Mouse (Mus musculus): ENCODE data around the gene Nckap5l. TPM values are rescaled to one million over a fixed set of nuclear protein-coding genes. Genes with fewer than 3 reads are reported as not detected.

Gene Nckap5l
- polyA plus RNA-seq, 1 experiment from 2014 or later: 6.0 TPM

GRCm38 (mm10) chr15:99376240-99376639 lies 81.3 kb downstream of the Nckap5l start:
- no peak overlapping the region for H3K4me2 ChIP-seq
- no peak for ATAC-seq (replicated peaks; ENCODE audit: low FRiP score)
- WGBS: 91% methylated on average over 5 of the region's 5 CpGs
- H3K36me3 ChIP-seq (ENCODE audit: control insufficient read depth, insufficient read depth, low read length): no peaks in the 10 kb centered on the region
- H3K9ac ChIP-seq (ENCODE audit: low read depth, low read length): no peak overlapping the region
- no peak overlapping the region for H3K4me3 ChIP-seq (ENCODE audit: low read depth, low read length)
- H3K4me1 ChIP-seq (replicated peaks; ENCODE audit: control insufficient read depth, insufficient read depth, low read length): no peaks in the 10 kb centered on the region
- no peak overlapping the region for H3K27ac ChIP-seq (ENCODE audit: low read depth, low read length)
- no peaks in the 10 kb centered on the region for H3K9me3 ChIP-seq (ENCODE audit: control insufficient read depth, low read length)
- no peaks in the 10 kb centered on the region for H3K27me3 ChIP-seq (replicated peaks; ENCODE audit: control insufficient read depth, insufficient read depth, low read length)
- no peak for DNase-seq (ENCODE audit: low spot score)

GRCm38 (mm10) chr15:99375581-99375980 lies 82.0 kb downstream of the Nckap5l start:
- H3K4me1 ChIP-seq (replicated peaks; ENCODE audit: control insufficient read depth, insufficient read depth, low read length): no peaks in the 10 kb centered on the region
- 86% methylated on average over 3 of the region's 3 CpGs for WGBS

GRCm38 (mm10) chr15:99375036-99375435 lies 82.5 kb downstream of the Nckap5l start:
- Histone ChIP-seq H3K4me1 (replicated peaks; ENCODE audit: control insufficient read depth, insufficient read depth, low read length) (peaks cover under 1% of the 10 kb centered on the region; the same call in 1 of the 2 replicates), H3K4me3 (ENCODE audit: low read depth, low read length) (no peak overlapping the region), H3K4me2 (no peak overlapping the region), H3K9ac (ENCODE audit: low read depth, low read length) (no peak overlapping the region), H3K27me3 (replicated peaks; ENCODE audit: control insufficient read depth, insufficient read depth, low read length) (peaks cover under 1% of the 10 kb centered on the region), H3K36me3 (ENCODE audit: control insufficient read depth, insufficient read depth, low read length) (no peaks in the 10 kb centered on the region), H3K9me3 (ENCODE audit: control insufficient read depth, low read length) (no peaks in the 10 kb centered on the region), H3K27ac (ENCODE audit: low read depth, low read length) (no peak overlapping the region)
- no peak for DNase-seq (ENCODE audit: low spot score)
- 88% methylated on average over 5 of the region's 5 CpGs for WGBS
- no peak for ATAC-seq (replicated peaks; ENCODE audit: low FRiP score)

More at GRCm38 (mm10) chr15:99375581-99375980, 82.0 kb downstream of the Nckap5l start:
- Histone ChIP-seq H3K9ac (ENCODE audit: low read depth, low read length) (no peak overlapping the region), H3K4me2 (no peak overlapping the region), H3K36me3 (ENCODE audit: control insufficient read depth, insufficient read depth, low read length) (no peaks in the 10 kb centered on the region), H3K27ac (ENCODE audit: low read depth, low read length) (no peak overlapping the region), H3K4me3 (ENCODE audit: low read depth, low read length) (no peak overlapping the region), H3K9me3 (ENCODE audit: control insufficient read depth, low read length) (no peaks in the 10 kb centered on the region), H3K27me3 (replicated peaks; ENCODE audit: control insufficient read depth, insufficient read depth, low read length) (no peaks in the 10 kb centered on the region)
- DNase-seq (ENCODE audit: low spot score) (no peak), ATAC-seq (replicated peaks; ENCODE audit: low FRiP score) (no peak)

- DNase-seq (ENCODE audit: low spot score): no peak
- no peaks in the 10 kb centered on the region for H3K36me3 ChIP-seq (ENCODE audit: control insufficient read depth, insufficient read depth, low read length)
- peaks cover 6% of the 10 kb centered on the region for H3K27me3 ChIP-seq (replicated peaks; ENCODE audit: control insufficient read depth, insufficient read depth, low read length)
- no peak overlapping the region for H3K9ac ChIP-seq (ENCODE audit: low read depth, low read length)
- no peak overlapping the region for H3K4me3 ChIP-seq (ENCODE audit: low read depth, low read length)
- no peak overlapping the region for H3K27ac ChIP-seq (ENCODE audit: low read depth, low read length)
- H3K9me3 ChIP-seq (ENCODE audit: control insufficient read depth, low read length): no peaks in the 10 kb centered on the region
- peaks cover 12% of the 10 kb centered on the region; the same call in 1 of the 2 replicates for H3K4me1 ChIP-seq (replicated peaks; ENCODE audit: control insufficient read depth, insufficient read depth, low read length)
- ATAC-seq (replicated peaks; ENCODE audit: low FRiP score): no peak
- WGBS: 79% methylated on average over 9 of the region's 9 CpGs
- H3K4me2 ChIP-seq: no peak overlapping the region
These were observed 84.8 kb downstream of the Nckap5l start for GRCm38 (mm10) chr15:99372761-99373160.

Other genes starting within 250 kb of the Nckap5l start
- 0.15 TPM in 1 of 2 replicates, not detected in the other for gene Kcnh3, start 232.9 kb downstream of the Nckap5l start, polyA plus RNA-seq (2014; fragmentation: Nextera tagmentation; extraction: Ambion mirVana)
- gene Mcrs1, start 205.8 kb downstream of the Nckap5l start, polyA plus RNA-seq (2014; fragmentation: Nextera tagmentation; extraction: Ambion mirVana): 113 and 123 TPM in 2 replicates
- gene Prpf40b, start 162.7 kb downstream of the Nckap5l start, polyA plus RNA-seq (2014; fragmentation: Nextera tagmentation; extraction: Ambion mirVana): 27.7 and 30.5 TPM in 2 replicates
- 0.08 and 0.09 TPM in 2 replicates for gene Fam186b, start 161.9 kb downstream of the Nckap5l start, polyA plus RNA-seq (2014; fragmentation: Nextera tagmentation; extraction: Ambion mirVana)
- 12.8 and 13.3 TPM in 2 replicates for gene Fmnl3, start 87.3 kb downstream of the Nckap5l start, polyA plus RNA-seq (2014; fragmentation: Nextera tagmentation; extraction: Ambion mirVana)
- gene Tmbim6, start 64.9 kb downstream of the Nckap5l start, polyA plus RNA-seq (2014; fragmentation: Nextera tagmentation; extraction: Ambion mirVana): 256 and 273 TPM in 2 replicates
- 10.5 and 12.1 TPM in 2 replicates for gene Bcdin3d, start 17.0 kb upstream of the Nckap5l start, polyA plus RNA-seq (2014; fragmentation: Nextera tagmentation; extraction: Ambion mirVana)
- gene Faim2, start 70.4 kb upstream of the Nckap5l start, polyA plus RNA-seq (2014; fragmentation: Nextera tagmentation; extraction: Ambion mirVana): 0.19 and 0.22 TPM in 2 replicates
- not detected in 2 replicates for gene Aqp2, start 121.3 kb upstream of the Nckap5l start, polyA plus RNA-seq (2014; fragmentation: Nextera tagmentation; extraction: Ambion mirVana)
- gene Aqp5, start 133.0 kb upstream of the Nckap5l start, polyA plus RNA-seq (2014; fragmentation: Nextera tagmentation; extraction: Ambion mirVana): 1.2 and 1.9 TPM in 2 replicates
- gene Aqp6, start 143.7 kb upstream of the Nckap5l start, polyA plus RNA-seq (2014; fragmentation: Nextera tagmentation; extraction: Ambion mirVana): not detected in 2 replicates
- 91.2 and 111 TPM in 2 replicates for gene Racgap1, start 193.9 kb upstream of the Nckap5l start, polyA plus RNA-seq (2014; fragmentation: Nextera tagmentation; extraction: Ambion mirVana)
- gene Asic1, start 212.6 kb upstream of the Nckap5l start, polyA plus RNA-seq (2014; fragmentation: Nextera tagmentation; extraction: Ambion mirVana): 2.3 TPM in 2 replicates
- 26.7 and 28.5 TPM in 2 replicates for gene Smarcd1, start 244.4 kb upstream of the Nckap5l start, polyA plus RNA-seq (2014; fragmentation: Nextera tagmentation; extraction: Ambion mirVana)
- not detected in 2 replicates for gene Gm17349, start 247.7 kb upstream of the Nckap5l start, polyA plus RNA-seq (2014; fragmentation: Nextera tagmentation; extraction: Ambion mirVana)

All from liver, embryonic 11.5 days (tissue).